Mouse (Mus musculus) MEL (cell line): ENCODE results near the gene Dgka.

ENCODE experiments used
- BHLHE40 ChIP-seq: IDR thresholded peaks from 2 replicates; pipeline ENCODE4 v1.6.1; 2012; ENCODE audit warnings: low read depth, mild to moderate bottlenecking, inconsistent platforms, low read length, improper control_type of control experiment, borderline replicate concordance
- CTCF ChIP-seq, 3 experiments: IDR thresholded peaks in 2 of 3; conservative IDR thresholded peaks in 1 of 3; 2 replicates each; pipeline ENCODE4 v1.5.1; 2011 to 2012; ENCODE audit warnings: low read length in 3 of 3, low read depth in 2 of 3, mild to moderate bottlenecking in 2 of 3, improper control_type of control experiment in 1 of 3, inconsistent platforms in 1 of 3, mixed read lengths in 1 of 3, moderate library complexity in 1 of 3; ENCODE audit not compliant: control insufficient read depth in 1 of 3, insufficient read depth in 1 of 3, poor library complexity in 1 of 3, severe bottlenecking in 1 of 3
- E2F4 ChIP-seq: IDR thresholded peaks from 2 replicates; pipeline ENCODE4 v1.6.1; 2011; ENCODE audit warnings: low read depth, low read length, improper control_type of control experiment, borderline replicate concordance
- GATA1 ChIP-seq: IDR thresholded peaks from 2 replicates; pipeline ENCODE4 v1.6.1; 2011; ENCODE audit warnings: low read depth, low read length, improper control_type of control experiment
- MAX ChIP-seq: IDR thresholded peaks from 2 replicates; pipeline ENCODE4 v1.6.1; 2011; ENCODE audit warnings: low read length, improper control_type of control experiment
- MAZ ChIP-seq: IDR thresholded peaks from 2 replicates; pipeline ENCODE4 v1.6.1; 2012; ENCODE audit warnings: low read depth, mild to moderate bottlenecking, inconsistent platforms, low read length, improper control_type of control experiment
- POLR2AphosphoS2 ChIP-seq: IDR thresholded peaks from 2 replicates; pipeline ENCODE4 v1.6.1; 2011; ENCODE audit warnings: low read length, improper control_type of control experiment
- RCOR1 ChIP-seq: IDR thresholded peaks from 2 replicates; pipeline ENCODE4 v1.6.1; 2012; ENCODE audit warnings: low read depth, mild to moderate bottlenecking, inconsistent platforms, low read length, improper control_type of control experiment
- SMC3 ChIP-seq: IDR thresholded peaks from 2 replicates; pipeline ENCODE4 v1.6.1; 2011; ENCODE audit warnings: low read depth, low read length, improper control_type of control experiment
- ZC3H11A ChIP-seq: IDR thresholded peaks from 2 replicates; pipeline ENCODE4 v1.6.1; 2012; ENCODE audit warnings: low read depth, mild to moderate bottlenecking, inconsistent platforms, low read length, improper control_type of control experiment
- ZNF384 ChIP-seq: IDR thresholded peaks from 2 replicates; pipeline ENCODE4 v1.6.1; 2012; ENCODE audit warnings: low read depth, mild to moderate bottlenecking, inconsistent platforms, low read length, improper control_type of control experiment

- TF ChIP-seq POLR2AphosphoS2: no peak
- no peak for TF ChIP-seq GATA1
- TF ChIP-seq ZNF384: no peak
- TF ChIP-seq CTCF (IDR thresholded peaks at IDR 0.05 in 2 of 3, conservative IDR thresholded peaks at IDR 0.05 in 1 of 3; ENCODE audit: control insufficient read depth in 1 of 3, insufficient read depth in 1 of 3, low read depth in 2 of 3, low read length in 3 of 3, poor library complexity in 1 of 3, severe bottlenecking in 1 of 3): no peak
- no peak for TF ChIP-seq ZC3H11A
- no peak for TF ChIP-seq MAZ
- TF ChIP-seq BHLHE40: no peak
- TF ChIP-seq SMC3: no peak
- no peak for TF ChIP-seq MAX
- no peak for TF ChIP-seq RCOR1
- TF ChIP-seq E2F4: no peak
These were observed 7.2 kb downstream of the Dgka start for GRCm38 (mm10) chr10:128737435-128737834.
